Mouse (Mus musculus) heart, postnatal 4 days (tissue): ENCODE data around the gene Cadm3. TPM values are rescaled to one million over a fixed set of nuclear protein-coding genes. Genes with fewer than 3 reads are reported as not detected.
"Not testable (repeated sequence)": the region's sequence is repeated elsewhere in the genome, so short reads cannot be mapped to it uniquely, and the experiment has no call there.

ENCODE experiments used
- DNase-seq: peaks from one replicate; pipeline ENCODE4 v3.0.0; 2021
- total RNA-seq, 2 experiments: library from RNA; stranded (reverse); gene quantifications; 2 replicates each; pipeline ENCODE4 v1.2.3; 2021

Cadm3 gene
- total RNA-seq, 2 experiments from 2014 or later: 1.2 to 1.6 TPM

- DNase-seq: no peak
These were observed 45.3 kb downstream of the Cadm3 start for GRCm38 (mm10) chr1:173322249-173322627.

DNA sequence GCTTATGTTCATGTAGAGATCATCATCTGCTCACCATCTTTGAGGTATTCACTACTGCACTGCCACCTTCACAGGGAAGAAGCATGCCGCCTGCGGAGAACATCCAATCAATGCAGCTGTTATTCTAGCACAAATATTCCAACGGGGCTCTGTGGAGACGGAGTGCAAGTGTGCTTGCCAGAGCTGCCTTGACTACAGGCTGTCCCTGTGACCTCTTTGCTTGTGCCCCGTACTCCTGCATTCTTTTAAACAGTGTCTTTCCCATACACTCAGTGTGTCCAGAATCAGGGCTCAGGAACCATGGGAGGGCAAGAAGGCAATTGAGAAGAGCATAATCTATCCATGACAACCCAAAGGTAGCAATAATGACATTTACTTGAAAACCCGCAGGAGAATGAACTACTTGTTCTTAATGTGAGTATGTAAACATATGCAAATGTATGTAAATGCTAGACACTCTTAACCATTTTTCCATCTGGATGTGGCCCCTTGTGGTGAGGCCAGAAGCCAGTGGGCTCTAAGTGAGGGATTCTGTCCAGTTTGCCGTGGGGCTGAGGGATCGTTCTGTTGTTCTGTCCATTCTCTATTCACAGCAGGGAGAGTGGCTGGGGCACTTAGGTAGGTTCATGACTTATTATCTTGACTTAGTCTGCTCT lies 45.8 kb downstream of the Cadm3 start:
- no peak for DNase-seq

- DNase-seq: no peak
These were observed 49.5 kb downstream of the Cadm3 start for GRCm38 (mm10) chr1:173317925-173318477.

DNA sequence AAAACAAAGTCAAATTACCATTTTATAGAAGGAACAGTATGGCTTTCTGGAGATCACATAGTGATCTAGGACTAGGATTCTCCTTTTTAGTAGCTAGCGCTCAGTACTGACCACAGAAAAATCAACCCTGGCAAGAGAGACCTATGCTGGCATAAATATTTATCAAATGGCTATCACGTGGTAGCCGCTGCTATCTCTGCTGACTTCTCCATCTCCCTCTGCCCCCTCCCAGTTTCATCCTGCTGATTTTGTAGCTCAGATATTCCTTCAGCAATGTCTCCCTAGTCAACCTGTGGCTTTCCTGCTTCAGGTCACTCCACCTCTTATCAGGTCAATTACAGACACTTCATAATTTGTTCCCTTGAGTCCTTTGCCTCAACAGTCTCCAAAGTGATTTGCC lies 51.8 kb downstream of the Cadm3 start:
- DNase-seq: no peak

GRCm38 (mm10) chr1:173313535-173314050 lies 53.9 kb downstream of the Cadm3 start:
- DNase-seq: not testable (repeated sequence)

DNA sequence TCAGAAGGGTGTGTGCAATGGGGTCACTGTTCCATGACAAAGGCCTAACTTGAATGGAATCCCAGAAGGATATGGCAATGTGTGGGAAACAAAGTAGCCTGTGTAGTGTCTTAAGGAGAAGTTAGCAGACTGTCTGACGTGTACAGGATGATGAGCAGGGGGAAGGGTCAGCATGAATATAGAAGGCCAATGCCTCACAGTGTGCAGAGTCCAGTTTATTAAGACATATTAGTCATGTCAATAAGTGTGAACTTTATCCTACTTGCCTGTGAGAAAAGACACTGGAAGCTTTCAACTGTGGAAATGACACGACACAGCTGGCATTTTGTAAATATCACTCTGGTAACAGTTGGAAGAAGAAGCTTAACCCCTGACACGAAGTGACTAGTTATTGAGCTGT lies 64.7 kb downstream of the Cadm3 start:
- DNase-seq: not testable (repeated sequence)

Other genes with a start within 250 kb of the Cadm3 start
- not detected for gene Olfr1408, start 230.3 kb downstream of the Cadm3 start, total RNA-seq
- not detected for gene Olfr1406, start 177.1 kb downstream of the Cadm3 start, total RNA-seq
- gene Olfr218, start 169.9 kb downstream of the Cadm3 start, total RNA-seq: not detected
- not detected for gene Olfr1404, start 155.3 kb downstream of the Cadm3 start, total RNA-seq
- gene Fcer1a, start 140.5 kb downstream of the Cadm3 start, total RNA-seq: not detected
- gene Olfr418, start 101.7 kb downstream of the Cadm3 start, total RNA-seq: not detected
- gene Mptx2, start 89.9 kb downstream of the Cadm3 start, total RNA-seq: not detected
- under 1 TPM; 0.38 to 0.62 TPM for gene Ackr1, start 33.9 kb downstream of the Cadm3 start, total RNA-seq
- 1 to 10 TPM; 2.2 to 3.2 TPM for gene Aim2, start 16.8 kb downstream of the Cadm3 start, total RNA-seq
- gene Ifi206, start 123.3 kb upstream of the Cadm3 start, total RNA-seq: not detected
- gene Ifi214, start 168.3 kb upstream of the Cadm3 start, total RNA-seq: not detected
- gene Ifi213, start 231.6 kb upstream of the Cadm3 start, total RNA-seq: not detected